Mouse (Mus musculus): Measurements from ENCODE around the gene Fbxw8.

Fbxw8 gene

GRCm38 (mm10) chr5:118106667-118107066, 48.6 kb downstream of the Fbxw8 start:
- no peak for DNase-seq (ENCODE audit: low spot score)

DNA sequence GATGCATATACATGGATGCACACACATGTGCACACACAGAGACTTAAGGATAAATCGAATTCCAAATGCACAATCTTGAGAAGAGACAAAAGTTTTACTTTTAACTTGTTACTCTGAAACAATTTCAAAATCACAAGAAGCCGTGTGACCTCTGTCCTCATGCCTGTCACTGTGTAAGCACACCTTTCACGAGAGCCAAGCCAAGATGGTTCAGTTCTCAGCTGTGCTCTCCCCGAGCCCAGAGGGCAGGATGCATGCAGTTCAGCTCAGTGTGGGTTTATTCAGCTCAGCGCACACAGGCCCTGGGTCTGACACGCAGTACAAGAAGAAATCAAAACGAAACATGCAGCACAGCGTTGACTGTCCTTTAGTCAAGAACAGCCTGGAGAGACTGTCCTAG, 49.7 kb downstream of the Fbxw8 start:
- no peak for DNase-seq (ENCODE audit: low spot score)

DNA sequence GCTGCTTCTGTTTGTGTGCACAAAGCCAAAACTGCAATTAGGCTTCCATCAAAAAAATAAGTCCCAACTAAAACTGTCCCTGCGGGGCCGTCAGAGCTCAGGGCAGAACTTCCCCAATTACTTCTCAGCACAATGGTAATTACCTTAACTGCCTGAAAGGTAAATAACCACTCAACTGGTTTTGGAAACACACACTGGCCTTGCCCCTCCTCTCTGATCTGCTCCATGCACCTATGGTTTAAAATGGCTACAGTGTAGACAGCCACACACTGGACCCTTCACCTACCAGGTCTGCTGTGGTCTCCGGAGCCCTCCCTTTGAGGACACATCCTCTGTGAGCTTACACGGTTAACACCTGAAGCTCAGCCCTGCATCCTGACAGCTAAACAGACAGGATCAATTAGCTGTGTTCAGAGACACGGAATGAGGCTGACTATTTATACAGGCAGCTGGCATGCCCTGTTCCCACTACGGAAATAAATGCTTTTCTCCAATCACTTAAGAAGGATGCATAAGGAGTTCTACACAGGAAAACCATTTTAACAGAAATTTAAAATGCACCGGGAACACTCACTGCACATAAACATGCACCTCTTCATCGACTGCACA, 55.3 kb downstream of the Fbxw8 start:
- no peak for DNase-seq (ENCODE audit: low spot score)

- no peak for DNase-seq (ENCODE audit: low spot score)
Observed at GRCm38 (mm10) chr5:118099069-118099869, 56.0 kb downstream of the Fbxw8 start.

GRCm38 (mm10) chr5:118096317-118096716, 58.9 kb downstream of the Fbxw8 start:
- no peak for DNase-seq (ENCODE audit: low spot score)

- DNase-seq (ENCODE audit: low spot score) = no peak
Observed at GRCm38 (mm10) chr5:118095849-118096248, 59.4 kb downstream of the Fbxw8 start.

GRCm38 (mm10) chr5:118095433-118095832, 59.8 kb downstream of the Fbxw8 start:
- DNase-seq (ENCODE audit: low spot score) = no peak

GRCm38 (mm10) chr5:118093321-118094035, 61.8 kb downstream of the Fbxw8 start:
- no peak for DNase-seq (ENCODE audit: low spot score)

GRCm38 (mm10) chr5:118090837-118091236, 64.4 kb downstream of the Fbxw8 start:
- peak; percentile 31 for DNase-seq (ENCODE audit: low spot score)

DNA sequence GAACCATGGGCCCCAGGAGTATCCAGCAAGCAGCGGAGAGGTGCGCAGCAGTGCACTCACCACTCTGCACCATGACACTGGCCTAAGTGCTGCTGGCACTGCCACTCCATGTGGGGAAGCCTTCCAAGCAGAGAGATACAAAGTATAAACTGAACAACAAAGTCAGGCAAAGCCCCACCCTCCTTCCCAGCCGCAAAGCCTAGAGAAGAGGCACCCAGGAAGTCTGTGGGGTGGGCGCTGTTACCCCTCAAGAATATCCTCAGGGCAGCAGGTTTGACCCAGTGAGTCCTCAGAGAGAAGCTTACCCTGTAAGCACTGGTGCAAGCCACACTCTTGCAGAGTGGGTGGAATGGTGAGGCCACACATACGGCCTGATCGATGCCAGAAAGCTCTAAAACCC, 65.2 kb downstream of the Fbxw8 start:
- DNase-seq (ENCODE audit: low spot score) = no peak

GRCm38 (mm10) chr5:118089102-118089501, 66.2 kb downstream of the Fbxw8 start:
- DNase-seq (ENCODE audit: low spot score) = no peak

DNA sequence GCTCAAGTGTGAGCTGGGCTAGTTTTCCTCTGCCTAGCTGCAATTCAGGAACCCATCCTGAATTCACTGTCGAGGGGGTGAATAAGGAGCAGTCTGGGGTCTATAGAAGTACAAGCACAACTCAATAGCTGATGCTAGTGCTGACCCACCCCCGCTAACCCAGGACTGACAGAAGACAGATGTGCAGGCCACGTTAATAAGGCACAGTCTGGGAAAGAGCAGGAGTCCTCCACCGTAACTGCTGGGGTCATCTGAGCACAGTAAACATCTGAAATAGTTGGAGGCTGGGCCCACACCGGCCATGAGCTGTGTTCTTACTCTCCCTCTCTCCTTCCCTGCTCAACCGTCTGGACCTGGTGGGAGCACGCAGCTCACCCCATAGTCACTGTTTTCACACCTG, 68.3 kb downstream of the Fbxw8 start:
- DNase-seq (ENCODE audit: low spot score) = no peak

DNA sequence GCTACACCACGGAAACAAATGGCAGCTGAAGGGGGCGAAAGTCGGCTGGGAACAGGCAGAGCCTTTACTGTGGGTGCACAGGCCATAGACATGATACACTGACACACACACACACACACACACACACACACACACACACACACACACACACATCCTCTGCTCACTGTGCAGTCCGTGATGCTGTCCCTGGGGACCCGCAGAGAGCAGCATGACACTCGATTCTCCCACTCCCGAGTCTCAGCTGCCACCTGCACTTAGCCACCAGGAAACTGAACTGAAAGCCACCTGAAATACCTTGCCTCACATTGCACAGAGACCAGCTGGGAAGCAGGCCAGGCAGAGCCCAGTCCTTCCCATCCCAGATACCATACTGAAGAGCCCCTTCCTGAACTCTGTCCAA, 70.0 kb downstream of the Fbxw8 start:
- no peak for DNase-seq (ENCODE audit: low spot score)

GRCm38 (mm10) chr5:118084171-118084727, 71.0 kb downstream of the Fbxw8 start:
- DNase-seq (ENCODE audit: low spot score) = no peak

GRCm38 (mm10) chr5:118083060-118083638, 72.1 kb downstream of the Fbxw8 start:
- DNase-seq (ENCODE audit: low spot score) = no peak

DNA sequence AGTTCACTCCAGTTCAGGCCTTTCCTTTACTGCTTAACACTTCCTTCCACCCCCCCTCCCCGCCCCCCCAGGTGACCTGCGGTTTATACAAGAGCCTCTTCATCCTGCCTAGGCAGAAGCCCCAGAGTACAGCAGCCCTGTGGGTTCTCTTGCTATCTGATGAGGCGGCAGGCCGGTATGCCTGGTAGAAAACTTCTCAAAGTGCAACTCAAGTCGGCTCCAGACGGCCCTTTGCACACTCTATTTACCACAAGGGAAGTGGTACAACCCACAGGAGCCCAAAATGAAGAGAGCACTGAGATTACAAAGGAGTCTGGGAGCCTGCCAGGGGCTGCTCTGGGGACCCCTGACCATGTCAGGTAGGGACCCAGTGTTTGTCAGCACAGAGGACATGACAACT, 73.3 kb downstream of the Fbxw8 start:
- DNase-seq (ENCODE audit: low spot score) = no peak

DNA sequence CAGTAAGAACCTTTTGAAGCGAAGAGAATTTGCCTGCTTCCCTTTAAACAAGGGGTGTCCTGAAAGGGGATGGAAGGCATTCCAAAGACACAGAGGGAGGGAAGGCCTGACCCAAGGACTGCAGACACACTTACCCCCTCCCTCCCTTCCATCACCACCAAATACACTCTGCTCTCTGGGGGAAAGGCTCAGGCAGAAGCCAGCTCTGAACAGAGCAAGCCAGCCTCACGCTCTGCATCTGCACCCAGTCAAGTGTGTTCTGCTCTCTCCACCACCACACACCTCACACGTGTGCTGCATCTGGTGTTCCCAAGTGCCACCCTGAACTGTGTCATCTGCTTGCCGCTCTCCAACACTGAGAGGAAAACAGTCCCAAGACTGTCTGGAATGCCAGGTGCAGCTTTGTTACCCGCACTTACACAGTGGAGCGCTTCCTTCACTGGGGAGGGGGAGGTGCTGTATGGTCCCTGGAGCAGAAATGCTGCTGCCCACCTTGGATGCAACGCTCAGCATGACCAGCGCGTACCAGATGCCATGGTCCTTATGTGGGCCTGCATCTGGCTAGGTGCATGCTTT, 73.8 kb downstream of the Fbxw8 start:
- no peak for DNase-seq (ENCODE audit: low spot score)

DNA sequence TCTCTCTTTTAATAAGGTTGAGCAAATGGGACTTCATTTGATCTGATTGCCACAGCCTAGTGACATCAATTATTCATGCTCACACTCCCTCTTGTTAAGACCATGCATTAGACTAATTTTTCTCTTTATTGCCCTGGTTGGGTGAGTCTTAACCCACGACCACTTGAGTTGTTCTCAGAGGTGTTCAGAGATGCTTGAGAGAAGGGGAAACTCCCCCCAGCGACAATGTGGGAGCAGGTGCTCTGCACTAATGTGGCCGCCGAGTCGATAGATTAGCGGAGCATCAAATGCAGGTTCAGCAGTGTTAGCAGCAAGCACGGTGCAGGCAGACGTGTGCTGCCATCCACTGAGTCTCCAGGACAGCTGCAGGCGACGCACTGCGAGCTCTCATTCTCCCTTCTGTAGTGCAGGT, 75.4 kb downstream of the Fbxw8 start:
- no peak for DNase-seq (ENCODE audit: low spot score)

DNA sequence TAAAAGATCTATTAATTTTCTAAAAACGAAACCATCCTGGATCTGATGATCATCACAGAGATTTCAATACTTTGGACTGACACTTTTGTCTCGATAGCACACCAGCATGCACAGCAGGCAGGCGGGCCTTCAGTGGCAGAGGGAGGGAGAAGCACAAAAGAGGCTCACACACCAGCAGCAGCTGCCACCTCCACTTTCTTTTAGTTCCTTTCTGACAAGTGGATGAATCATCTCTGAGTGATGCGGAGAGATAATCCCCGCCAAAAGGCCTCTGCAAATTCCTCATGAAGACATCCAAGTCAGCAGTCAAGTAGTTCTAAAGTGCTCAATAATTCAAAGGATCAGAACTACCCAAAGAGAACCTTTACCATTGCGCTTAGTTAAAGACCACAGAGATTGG, 75.9 kb downstream of the Fbxw8 start:
- no peak for DNase-seq (ENCODE audit: low spot score)

GRCm38 (mm10) chr5:118078550-118078949, 76.7 kb downstream of the Fbxw8 start:
- no peak for DNase-seq (ENCODE audit: low spot score)

DNA sequence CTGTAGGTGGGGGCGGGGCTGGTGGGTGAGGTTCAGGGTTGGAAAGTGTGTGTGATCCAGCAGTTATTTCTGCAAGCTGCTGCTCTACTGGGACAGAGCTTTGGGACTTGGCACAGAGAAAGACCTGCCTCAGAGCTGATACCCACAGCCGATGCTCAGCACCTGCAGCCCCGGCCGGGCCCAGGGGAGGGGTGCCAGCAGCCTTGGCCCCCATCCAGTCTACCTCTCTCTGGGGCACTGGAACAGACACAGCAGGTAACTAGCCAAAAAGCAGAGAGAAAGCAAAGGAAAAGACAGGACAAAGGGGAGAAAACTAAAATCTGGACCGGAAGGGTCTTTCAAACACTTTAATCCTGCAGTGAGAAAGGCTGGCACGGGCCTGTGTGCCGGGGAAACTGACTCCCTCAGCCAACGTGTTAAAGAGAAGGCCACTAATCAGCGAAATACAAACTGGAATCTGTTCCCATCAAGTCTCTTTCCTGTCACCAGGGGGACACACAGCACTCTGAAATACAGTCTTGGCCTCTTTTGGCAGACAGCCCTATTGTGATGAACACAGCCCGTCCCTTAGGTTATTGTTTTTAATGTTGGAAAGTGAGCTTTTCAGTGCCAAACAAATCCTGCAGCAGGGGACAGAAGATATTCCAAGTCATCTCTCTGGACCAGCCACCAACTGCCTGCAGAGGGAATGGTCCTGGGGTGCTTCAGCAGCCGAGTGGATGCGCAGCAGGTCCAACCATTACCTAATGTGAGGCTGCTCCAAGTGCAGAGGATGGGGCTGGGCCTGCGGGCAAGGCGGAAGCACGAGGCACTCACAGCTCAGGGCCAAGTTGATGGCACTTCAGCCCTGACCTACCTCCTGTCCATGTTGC, 78.3 kb downstream of the Fbxw8 start:
- DNase-seq (ENCODE audit: low spot score) = no peak

All from testis, postnatal 14 days (tissue).